8 mouse cellular contexts compared by ENCODE assay signal in genomic region chr1:132391580-132392022, GRCm38 (mm10). TPM values are rescaled to one million over a fixed set of nuclear protein-coding genes. Genes with fewer than 3 reads are reported as not detected.
DNase-seq lines count a peak whose midpoint lies in the region; ATAC-seq and TF ChIP-seq lines count a peak whose summit lies in the region.

No protein-coding gene starts in this region.

- H3K27ac ChIP-seq in ES-Bruce4 (ENCODE audit: insufficient read depth, low read length) = no peak overlapping the region
- peak overlapping the region; percentile 96 for H3K27ac ChIP-seq in brown adipose tissue, adult 24 weeks (replicated peaks; ENCODE audit: low read depth, low read length)

- TF ChIP-seq POLR2A in ES-Bruce4 (IDR thresholded peaks at IDR 0.05; ENCODE audit: insufficient read depth, low read length) = no peak

- TF ChIP-seq CTCF in ES-Bruce4 (IDR thresholded peaks at IDR 0.05; ENCODE audit: low read depth, low read length) = no peak

- H3K9me3 ChIP-seq in ES-Bruce4 (replicated peaks; ENCODE audit: control insufficient read depth, insufficient read depth, low read length, poor library complexity, severe bottlenecking) = no peaks in the 10 kb centered on the region

- H3K9ac ChIP-seq in ES-Bruce4 (ENCODE audit: low read depth, poor library complexity, severe bottlenecking) = peak overlapping the region; percentile 89

- peak; percentile 75 to 78 for DNase-seq in heart, postnatal 10 days
- peak; percentile 63 to 79 for DNase-seq in layer of hippocampus, postnatal 10 days (ENCODE audit: low spot score in 2 of 2)
- DNase-seq in lung, postnatal 10 days = peak; percentile 74
- DNase-seq in retina, postnatal 1 day = peak; percentile 88
- DNase-seq in urinary bladder, adult 2 months (ENCODE audit: low spot score) = peak; percentile 63

- H3K4me1 ChIP-seq in ES-Bruce4 (ENCODE audit: control insufficient read depth, insufficient read depth, low read length) = no peaks in the 10 kb centered on the region
- H3K4me1 ChIP-seq in brown adipose tissue, adult 24 weeks (ENCODE audit: control insufficient read depth, insufficient read depth, insufficient read length, low read length) = peaks cover 4% of the 10 kb centered on the region; the same call in 1 of the 2 replicates

- no peaks in the 10 kb centered on the region for H3K36me3 ChIP-seq in ES-Bruce4 (ENCODE audit: control insufficient read depth, insufficient read depth, low read length, poor library complexity, severe bottlenecking)

- intact Hi-C loops in heart, postnatal 10 days (cut with DNase I) = loop anchor here (2.0 kb wide), 1 partner anchor 25 kb away; the partner anchor contains the start of gene Dstyk

- peak; percentile 56 for ATAC-seq in erythroid progenitor cell, adult 5-6 weeks (replicated peaks; ENCODE audit: low FRiP score, poor library complexity, severe bottlenecking)

- peak overlapping the region; percentile 97 for H3K4me3 ChIP-seq in ES-Bruce4 (ENCODE audit: low read depth, low read length)
- peak overlapping the region; percentile 83 for H3K4me3 ChIP-seq in brown adipose tissue, adult 24 weeks (ENCODE audit: insufficient read depth, low read depth, low read length)

- H3K27me3 ChIP-seq in ES-Bruce4 (ENCODE audit: control insufficient read depth, insufficient read depth, low read length, poor library complexity, severe bottlenecking) = no peaks in the 10 kb centered on the region

- TF ChIP-seq EP300 in ES-Bruce4 (IDR thresholded peaks at IDR 0.05; ENCODE audit: insufficient read depth, low read depth, low read length) = no peak

RNA-seq across cellular contexts. Expression of gene Tmcc2, which starts 0.5 kb away (rescaled TPM):
- 11.0 and 11.1 TPM in 2 replicates for polyA plus RNA-seq in ES-Bruce4 (2011; ENCODE audit: insufficient read depth, insufficient read length, low read depth, missing spikeins)
- polyA plus RNA-seq in brown adipose tissue, adult 24 weeks (2012; ENCODE audit: insufficient read depth, insufficient read length, missing spikeins) = 2.1 and 2.5 TPM in 2 replicates
- 212 and 231 TPM in 2 replicates for total RNA-seq in erythroid progenitor cell, adult 5-6 weeks (2015; ENCODE audit: low replicate concordance)
- total RNA-seq in erythroid progenitor cell, adult 5-6 weeks (2017; ENCODE audit: low replicate concordance) = 244 and 297 TPM in 2 replicates
- total RNA-seq in heart, postnatal 10 days (2021) = 10 to 100 TPM; 14.7 to 16.4 TPM
- 100 to 1,000 TPM; 171 to 181 TPM for total RNA-seq in layer of hippocampus, postnatal 10 days (2021)
- polyA plus RNA-seq in urinary bladder, adult 2 months (2012; rRNA removed) = 7.9 and 9.8 TPM in 2 replicates

RNA-seq across cellular contexts. Expression of gene Dstyk, which starts 25.8 kb away (rescaled TPM):
- polyA plus RNA-seq in ES-Bruce4 (2011; ENCODE audit: insufficient read depth, insufficient read length, low read depth, missing spikeins) = 19.9 and 22.5 TPM in 2 replicates
- polyA plus RNA-seq in brown adipose tissue, adult 24 weeks (2012; ENCODE audit: insufficient read depth, insufficient read length, missing spikeins) = 5.3 and 7.7 TPM in 2 replicates
- total RNA-seq in erythroid progenitor cell, adult 5-6 weeks (2015; ENCODE audit: low replicate concordance) = 23.4 and 31.4 TPM in 2 replicates
- 34.3 and 48.6 TPM in 2 replicates for total RNA-seq in erythroid progenitor cell, adult 5-6 weeks (2017; ENCODE audit: low replicate concordance)
- total RNA-seq in heart, postnatal 10 days (2021) = 10 to 100 TPM; 19.7 to 24.7 TPM
- total RNA-seq in layer of hippocampus, postnatal 10 days (2021) = 10 to 100 TPM; 31.0 to 34.9 TPM
- polyA plus RNA-seq in urinary bladder, adult 2 months (2012; rRNA removed) = 20.2 and 20.8 TPM in 2 replicates

Comparison
In these comparisons a context has a peak if more than half of its experiments do, and no peak if none do; other contexts are left out.
1. RNA of gene Tmcc2, which starts 0.5 kb away (total RNA-seq): 212 to 297 TPM in erythroid progenitor cell, adult 5-6 weeks and 171 to 181 TPM in layer of hippocampus, postnatal 10 days; 14.7 to 16.4 TPM in heart, postnatal 10 days; every median in the first group is over 4 times any median in the second.
2. Peak in every context shown above with its lines, with median percentiles within 50 percentile points of each other: DNase-seq.